ENCODE assay signal across 10 mouse cellular contexts in the genomic region with DNA sequence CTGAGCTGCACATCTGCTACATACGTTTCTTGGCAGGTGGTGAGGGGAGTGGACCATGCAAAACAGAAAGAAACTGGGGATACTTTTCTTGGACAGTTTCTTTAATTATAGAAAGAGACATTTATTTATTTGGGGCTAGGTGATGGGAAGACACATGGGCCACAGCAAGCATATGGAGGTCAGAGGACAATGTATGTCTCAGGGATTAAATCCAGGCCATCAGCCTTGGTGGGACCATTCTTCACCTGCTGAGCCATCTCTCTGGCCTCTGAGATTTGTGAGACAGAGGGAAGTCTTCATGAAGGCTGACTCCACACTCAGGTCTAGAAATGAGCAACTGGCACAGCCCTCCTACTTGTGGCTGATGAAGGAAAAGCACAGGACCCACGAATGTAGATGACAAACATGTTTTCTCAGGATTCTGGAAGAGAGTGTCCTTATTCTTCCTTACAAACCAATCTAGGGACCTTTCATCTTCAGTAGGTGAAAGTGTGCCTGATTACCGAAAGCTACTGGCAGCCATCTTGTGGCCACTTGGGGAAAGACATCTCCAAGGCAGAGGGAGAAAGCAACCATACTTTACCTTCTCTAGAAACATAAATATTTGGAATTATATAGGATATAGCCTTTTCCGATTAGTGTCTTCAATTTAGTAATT. TPM values are rescaled to one million over a fixed set of nuclear protein-coding genes. Genes with fewer than 3 reads are reported as not detected.
A peak's percentile ranks its signal among the peaks of the same experiment; 100 is the strongest.
DNase-seq lines count a peak whose midpoint lies in the region; ATAC-seq and TF ChIP-seq lines count a peak whose summit lies in the region.
"Had no signal": no experiment of that assay in that cellular context is flagged by ENCODE, and none has a peak within 500 bp of the region (broad histone marks: within the 10 kb centered on the region; RNA-seq: fewer than 3 reads in every experiment).

No protein-coding gene starts in this region.

- peak; percentile 84 for TF ChIP-seq CTCF in intestine, postnatal 0 days (IDR thresholded peaks at IDR 0.05; ENCODE audit: low read depth)
- TF ChIP-seq CTCF in bone marrow, adult 2 months (IDR thresholded peaks at IDR 0.05; ENCODE audit: control insufficient read depth, insufficient read depth, low read length): peak; percentile 50
- peak; percentile 84 for TF ChIP-seq CTCF in left cerebral cortex, adult 2 months (IDR thresholded peaks at IDR 0.05)

- H3K4me2 ChIP-seq in intestine, postnatal 0 days (replicated peaks; ENCODE audit: low read depth): no peak overlapping the region
- H3K4me2 ChIP-seq in intestine, embryonic 15.5 days (replicated peaks): no peak overlapping the region
- H3K4me2 ChIP-seq in neural tube, embryonic 11.5 days (ENCODE audit: low read depth): no peak overlapping the region

- H3K9me3 ChIP-seq in intestine, postnatal 0 days (ENCODE audit: control insufficient read depth): no peaks in the 10 kb centered on the region
- no peaks in the 10 kb centered on the region for H3K9me3 ChIP-seq in intestine, embryonic 15.5 days
- no peaks in the 10 kb centered on the region for H3K9me3 ChIP-seq in neural tube, embryonic 11.5 days (ENCODE audit: control insufficient read depth, low read length)
- H3K9me3 ChIP-seq: megakaryocyte, embryonic 14.5 days had no signal

- H3K36me3 ChIP-seq in intestine, postnatal 0 days (ENCODE audit: control insufficient read depth, insufficient read depth): no peaks in the 10 kb centered on the region
- no peaks in the 10 kb centered on the region for H3K36me3 ChIP-seq in intestine, embryonic 15.5 days
- no peaks in the 10 kb centered on the region for H3K36me3 ChIP-seq in neural tube, embryonic 11.5 days (ENCODE audit: control insufficient read depth, insufficient read depth, low read length)

- H3K27ac ChIP-seq in intestine, postnatal 0 days (ENCODE audit: low read depth, low read length): no peak overlapping the region
- no peak overlapping the region for H3K27ac ChIP-seq in intestine, embryonic 15.5 days
- no peak overlapping the region for H3K27ac ChIP-seq in bone marrow, adult 2 months (ENCODE audit: control insufficient read depth, insufficient read depth, low read depth, low read length, poor library complexity)
- H3K27ac ChIP-seq in left cerebral cortex, adult 2 months: no peak overlapping the region
- H3K27ac ChIP-seq in neural tube, embryonic 11.5 days (ENCODE audit: low read depth, low read length): no peak overlapping the region

- intact Hi-C loops in left cerebral cortex, adult 2 months (cut with DNase I): loop anchor here (1.0 to 2.0 kb wide), 3 partner anchors 64 to 292 kb away; partner anchors contain the start of genes Gm5617 and Rbm7

- ATAC-seq in intestine, postnatal 0 days: no peak
- ATAC-seq in intestine, embryonic 15.5 days: no peak
- no peak for ATAC-seq in neural tube, embryonic 11.5 days (ENCODE audit: insufficient read depth, low FRiP score, low TSS enrichment)

- no peak for TF ChIP-seq POLR2A in bone marrow, adult 2 months (IDR thresholded peaks at IDR 0.05; ENCODE audit: borderline replicate concordance, control insufficient read depth, low read depth, low read length)

- WGBS in intestine, postnatal 0 days: 24% methylated on average over 4 of the region's 4 CpGs
- 27% methylated on average over 4 of the region's 4 CpGs for WGBS in intestine, embryonic 15.5 days
- 16% methylated on average over 4 of the region's 4 CpGs for WGBS in bone marrow, adult 2 months
- WGBS in neural tube, embryonic 11.5 days: 32% methylated on average over 4 of the region's 4 CpGs

- no peak overlapping the region for H3K9ac ChIP-seq in intestine, postnatal 0 days (ENCODE audit: low read depth, low read length)
- no peak overlapping the region for H3K9ac ChIP-seq in intestine, embryonic 15.5 days
- no peak overlapping the region for H3K9ac ChIP-seq in neural tube, embryonic 11.5 days (ENCODE audit: low read length)

- peak; percentile 27 for DNase-seq in ES-CJ7 (ENCODE audit: low read depth, low spot score)
- DNase-seq in frontal cortex, postnatal 36 days (ENCODE audit: low spot score in 2 of 2): peak; percentile 56 to 63
- DNase-seq in left cerebral cortex, adult 2 months (ENCODE audit: extremely low spot score in 1 of 2, low spot score in 2 of 2): peak; percentile 39 to 59
- peak; percentile 49 for DNase-seq in neural tube, embryonic 11.5 days (ENCODE audit: low spot score)
- peak; percentile 11 to 47 for DNase-seq in thymus, postnatal 10 days (ENCODE audit: low spot score in 2 of 2)

- no peaks in the 10 kb centered on the region for H3K4me1 ChIP-seq in intestine, postnatal 0 days (replicated peaks; ENCODE audit: control insufficient read depth, insufficient read depth, low read length)
- no peaks in the 10 kb centered on the region for H3K4me1 ChIP-seq in intestine, embryonic 15.5 days (replicated peaks)
- H3K4me1 ChIP-seq in bone marrow, adult 2 months (ENCODE audit: control insufficient read depth, insufficient read depth, low read length): peaks cover 2% of the 10 kb centered on the region; the same call in 1 of the 2 replicates
- no peaks in the 10 kb centered on the region for H3K4me1 ChIP-seq in neural tube, embryonic 11.5 days (ENCODE audit: control insufficient read depth, insufficient read depth, low read length)

- H3K4me3 ChIP-seq in intestine, postnatal 0 days (ENCODE audit: low read depth, low read length): no peak overlapping the region
- no peak overlapping the region for H3K4me3 ChIP-seq in intestine, embryonic 15.5 days (replicated peaks)
- no peak overlapping the region for H3K4me3 ChIP-seq in bone marrow, adult 2 months (replicated peaks; ENCODE audit: control insufficient read depth, low read depth, low read length)
- no peak overlapping the region for H3K4me3 ChIP-seq in left cerebral cortex, adult 2 months
- no peak overlapping the region for H3K4me3 ChIP-seq in neural tube, embryonic 11.5 days (ENCODE audit: low read depth, low read length)
- H3K4me3 ChIP-seq: erythroblast, embryonic 14.5 days; megakaryocyte, embryonic 14.5 days had no signal

- H3K27me3 ChIP-seq in intestine, postnatal 0 days (replicated peaks; ENCODE audit: control insufficient read depth, insufficient read depth, low read length): no peaks in the 10 kb centered on the region
- no peaks in the 10 kb centered on the region for H3K27me3 ChIP-seq in intestine, embryonic 15.5 days (replicated peaks)
- no peaks in the 10 kb centered on the region for H3K27me3 ChIP-seq in neural tube, embryonic 11.5 days (ENCODE audit: control insufficient read depth, insufficient read depth, low read length)
- H3K27me3 ChIP-seq: megakaryocyte, embryonic 14.5 days had no signal

RNA-seq across cellular contexts. Expression of gene Nnmt, which starts 45.3 kb away (rescaled TPM):
- 5.1 and 6.1 TPM in 2 replicates for polyA plus RNA-seq in intestine, postnatal 0 days (2015; fragmentation: Nextera tagmentation; extraction: Ambion mirVana)
- 3.0 and 3.5 TPM in 2 replicates for polyA plus RNA-seq in intestine, embryonic 15.5 days (2015; fragmentation: Nextera tagmentation; extraction: Ambion mirVana)
- 3.1 and 12.8 TPM in 2 replicates for polyA plus RNA-seq in bone marrow, adult 2 months (2011; ENCODE audit: insufficient read depth, insufficient read length, low replicate concordance, missing spikeins)
- total RNA-seq in left cerebral cortex, adult 2 months (2021): 1 to 10 TPM in 1 of 2 experiments, under 1 TPM in 1; 0.57 to 1.4 TPM
- polyA plus RNA-seq in neural tube, embryonic 11.5 days (2014; fragmentation: Nextera tagmentation; extraction: Ambion mirVana): 0.76 and 0.82 TPM in 2 replicates
- polyA plus RNA-seq: erythroblast, embryonic 14.5 days had no signal
